Mouse (Mus musculus) kidney, adult 9 months (tissue): Measurements from ENCODE around the gene Hnrnpc.

Experiments used
- DNase-seq: peaks from one replicate; pipeline ENCODE4 v3.0.0; 2022

Gene Hnrnpc

GRCm38 (mm10) chr14:52103856-52104676 is at the start of gene Hnrnpc:
Hnrnpc (minus strand) TSS chr14:52104028.
- DNase-seq = peak; percentile 100

- no peak for DNase-seq
Observed at GRCm38 (mm10) chr14:52152613-52153012, 48.8 kb upstream of the Hnrnpc start.

- DNase-seq = no peak
Observed at GRCm38 (mm10) chr14:52152179-52152578, 48.4 kb upstream of the Hnrnpc start.

- no peak for DNase-seq
Observed at GRCm38 (mm10) chr14:52149888-52150287, 46.1 kb upstream of the Hnrnpc start.

- DNase-seq = no peak
Observed at GRCm38 (mm10) chr14:52146540-52146939, 42.7 kb upstream of the Hnrnpc start.

GRCm38 (mm10) chr14:52144165-52144564 is 40.3 kb upstream of the Hnrnpc start:
- DNase-seq = no peak

- no peak for DNase-seq
Observed at GRCm38 (mm10) chr14:52141445-52142127, 37.8 kb upstream of the Hnrnpc start.

GRCm38 (mm10) chr14:52140577-52141444 is 37.0 kb upstream of the Hnrnpc start:
- DNase-seq = no peak

GRCm38 (mm10) chr14:52133584-52133983 is 29.8 kb upstream of the Hnrnpc start:
- DNase-seq = no peak

GRCm38 (mm10) chr14:52124636-52125035 is 20.8 kb upstream of the Hnrnpc start:
- peak; percentile 61 for DNase-seq

- DNase-seq = peak; percentile 80
Observed at GRCm38 (mm10) chr14:52123918-52124317, 20.1 kb upstream of the Hnrnpc start.

GRCm38 (mm10) chr14:52120169-52120568 is 16.3 kb upstream of the Hnrnpc start:
- no peak for DNase-seq

GRCm38 (mm10) chr14:52118823-52119608 is 15.2 kb upstream of the Hnrnpc start:
- peak; percentile 76 for DNase-seq

- DNase-seq = no peak
Observed at GRCm38 (mm10) chr14:52118456-52118822, 14.6 kb upstream of the Hnrnpc start.

- DNase-seq = no peak
Observed at GRCm38 (mm10) chr14:52117241-52117640, 13.4 kb upstream of the Hnrnpc start.

GRCm38 (mm10) chr14:52114101-52114500 is 10.3 kb upstream of the Hnrnpc start:
- DNase-seq = no peak

GRCm38 (mm10) chr14:52110346-52110745 is 6.5 kb upstream of the Hnrnpc start, which contains the start of gene Rpgrip1:
Rpgrip1 (plus strand) TSS chr14:52110704.
- DNase-seq = no peak

GRCm38 (mm10) chr14:52108025-52108424 is 4.2 kb upstream of the Hnrnpc start:
- DNase-seq = no peak

GRCm38 (mm10) chr14:52106741-52107140 is 2.9 kb upstream of the Hnrnpc start:
- peak; percentile 49 for DNase-seq

- no peak for DNase-seq
Observed at GRCm38 (mm10) chr14:52105308-52105707, 1.5 kb upstream of the Hnrnpc start.

GRCm38 (mm10) chr14:52104677-52105285 is 953 bp upstream of the Hnrnpc start:
- no peak for DNase-seq

GRCm38 (mm10) chr14:52103474-52103855 is 363 bp downstream of the Hnrnpc start:
- no peak for DNase-seq
